Mouse (Mus musculus): ENCODE measurements around the gene Alyref.

DNA sequence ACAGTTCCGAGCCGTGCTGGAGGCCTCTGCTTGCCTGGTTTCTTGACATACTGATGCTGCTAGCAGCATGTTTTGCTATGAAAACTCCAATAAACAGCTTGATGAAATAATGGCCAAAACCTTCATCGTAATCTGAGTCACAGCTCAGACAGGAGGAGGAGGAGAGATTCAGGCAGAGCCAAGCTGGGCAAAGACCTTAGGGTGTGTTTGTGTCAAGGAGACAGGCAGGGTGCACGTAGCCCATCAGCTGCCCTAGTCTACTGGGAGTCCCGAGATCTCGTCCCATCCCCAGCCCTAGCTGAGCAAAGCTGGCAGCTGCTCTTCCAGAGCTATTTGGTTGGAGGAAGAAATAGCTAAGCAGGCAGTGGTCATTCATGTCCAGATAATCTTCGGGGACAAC is 7.5 kb upstream of the Alyref start:
- no peak for TF ChIP-seq KAT2A (conservative IDR thresholded peaks at IDR 0.05; ENCODE audit: low read depth, low read length)
- TF ChIP-seq USF1 (IDR thresholded peaks at IDR 0.05; ENCODE audit: low read depth, low read length): no peak
- TF ChIP-seq POLR2A (IDR thresholded peaks at IDR 0.05; ENCODE audit: control insufficient read depth in 1 of 2, insufficient read depth in 1 of 2, low read depth in 1 of 2, low read length in 2 of 2, poor library complexity in 1 of 2): no peak
- no peak for TF ChIP-seq BHLHE40 (IDR thresholded peaks at IDR 0.05; ENCODE audit: borderline replicate concordance, low read depth, low read length)
- no peak for TF ChIP-seq UBTF (IDR thresholded peaks at IDR 0.05; ENCODE audit: borderline replicate concordance, insufficient read depth, low read depth, low read length)

All from MEL (cell line).